Mouse (Mus musculus) lung, embryonic 16.5 days (tissue): ENCODE data around the gene Cdadc1. TPM values are rescaled to one million over a fixed set of nuclear protein-coding genes. Genes with fewer than 3 reads are reported as not detected.

Source experiments
- polyA plus RNA-seq: library from polyadenylated mRNA; unstranded; fragments of >200 nt; fragmentation: Nextera tagmentation; extraction: Ambion mirVana; gene quantifications from 2 replicates; pipeline ENCODE4 v1.2.1, GENCODE M21; 2015

The Cdadc1 gene
- polyA plus RNA-seq, 1 experiment from 2014 or later = 35.3 TPM

Other genes with a start within 250 kb of the Cdadc1 start
- 2.0 and 2.9 TPM in 2 replicates for gene Phf11d, start 232.5 kb downstream of the Cdadc1 start, polyA plus RNA-seq
- 0.60 and 0.62 TPM in 2 replicates for gene Phf11c, start 202.6 kb downstream of the Cdadc1 start, polyA plus RNA-seq
- 9.7 and 10.3 TPM in 2 replicates for gene Setdb2, start 157.1 kb downstream of the Cdadc1 start, polyA plus RNA-seq
- 50.0 and 52.2 TPM in 2 replicates for gene Cab39l, start 157.0 kb downstream of the Cdadc1 start, polyA plus RNA-seq
- gene Shisa2, start 27.3 kb upstream of the Cdadc1 start, polyA plus RNA-seq = 7.1 and 8.7 TPM in 2 replicates